Mouse (Mus musculus) heart, embryonic 13.5 days (tissue): ENCODE data around the gene Bcl6. TPM values are rescaled to one million over a fixed set of nuclear protein-coding genes. Genes with fewer than 3 reads are reported as not detected.

ENCODE experiments used
- ATAC-seq: fragments of 200-750 bp; cut with Nextera tagmentation; 2 replicates; pipeline ENCODE4 v1.8.0; 2017; ENCODE audit warnings: moderate TSS enrichment; ENCODE audit not compliant: insufficient number of reproducible peaks, low FRiP score, low TSS enrichment; ENCODE audit errors: extremely low read depth
- H3K27ac ChIP-seq: fragments of 300-500 bp; sonication (generic); replicated peaks from 2 replicates; pipeline ENCODE4 v1.5.1; 2015; ENCODE audit warnings: moderate library complexity, mild to moderate bottlenecking, inconsistent platforms
- H3K27me3 ChIP-seq: fragments of 300-500 bp; sonication (generic); replicated peaks from 2 replicates; pipeline ENCODE4 v1.6.1; 2015; ENCODE audit warnings: mild to moderate bottlenecking, inconsistent platforms
- H3K36me3 ChIP-seq: fragments of 300-500 bp; sonication (generic); 2 replicates; pipeline ENCODE4 v1.6.1; 2015; ENCODE audit warnings: mild to moderate bottlenecking, inconsistent platforms
- H3K4me1 ChIP-seq: fragments of 300-500 bp; sonication (generic); 2 replicates; pipeline ENCODE4 v1.6.1; 2015; ENCODE audit warnings: inconsistent platforms
- H3K4me2 ChIP-seq: fragments of 300-500 bp; sonication (generic); 2 replicates; pipeline ENCODE4 v1.6.1; 2015; ENCODE audit warnings: inconsistent platforms, mild to moderate bottlenecking, moderate library complexity
- H3K4me3 ChIP-seq: fragments of 300-500 bp; sonication (generic); 2 replicates; pipeline ENCODE4 v1.5.1; 2015; ENCODE audit warnings: moderate library complexity, mild to moderate bottlenecking, inconsistent platforms
- H3K9ac ChIP-seq: fragments of 300-500 bp; sonication (generic); 2 replicates; pipeline ENCODE4 v1.6.1; 2015; ENCODE audit warnings: inconsistent platforms, mild to moderate bottlenecking, moderate library complexity
- H3K9me3 ChIP-seq: fragments of 300-500 bp; sonication (generic); 2 replicates; pipeline ENCODE4 v1.6.1; 2016; ENCODE audit warnings: inconsistent platforms
- WGBS: fragments of 180-500 bp; shearing (Covaris S2); methylation state at CpG from one replicate; pipeline ENCODE4 v1.1.7; 2015; ENCODE audit warnings: mixed read lengths; 5-methylcytosine and 5-hydroxymethylcytosine counted together
- polyA plus RNA-seq: library from polyadenylated mRNA; unstranded; fragments of >200 nt; fragmentation: Nextera tagmentation; extraction: Ambion mirVana; gene quantifications from 2 replicates; pipeline ENCODE4 v1.2.1, GENCODE M21; 2015

Gene Bcl6
- polyA plus RNA-seq, 1 experiment from 2014 or later, result 0.29 TPM

DNA sequence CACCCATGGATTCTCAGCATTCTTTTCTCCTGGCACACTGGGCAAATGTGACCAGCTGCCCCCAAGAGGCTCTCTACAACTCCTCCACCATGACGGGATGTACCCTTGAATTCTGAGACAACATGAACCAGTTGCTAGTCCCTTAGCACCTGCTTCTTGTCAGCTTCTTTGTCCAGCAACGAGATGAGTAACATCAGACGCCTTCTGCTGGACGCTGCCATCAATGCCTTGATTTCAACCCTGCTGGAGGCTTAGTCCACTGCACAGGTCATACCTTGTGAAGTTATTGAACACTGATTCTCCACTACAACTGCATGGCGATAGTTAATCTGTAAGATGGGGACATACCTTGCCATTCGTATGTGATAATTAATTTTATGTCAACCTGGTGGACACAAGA, 41.0 kb downstream of the Bcl6 start:
- H3K27ac ChIP-seq, result no peak overlapping the region
- no peaks in the 10 kb centered on the region for H3K9me3 ChIP-seq
- H3K36me3 ChIP-seq, result no peaks in the 10 kb centered on the region
- no peak overlapping the region for H3K4me2 ChIP-seq
- H3K4me3 ChIP-seq, result no peak overlapping the region
- H3K9ac ChIP-seq, result no peak overlapping the region
- 0 out of 2 replicates have a peak, but pooled peaks cover 4% of the 10 kb centered on the region for H3K4me1 ChIP-seq
- ATAC-seq, result no peak
- WGBS, result 78% methylated on average over 6 of the region's 6 CpGs
- no peaks in the 10 kb centered on the region for H3K27me3 ChIP-seq

DNA sequence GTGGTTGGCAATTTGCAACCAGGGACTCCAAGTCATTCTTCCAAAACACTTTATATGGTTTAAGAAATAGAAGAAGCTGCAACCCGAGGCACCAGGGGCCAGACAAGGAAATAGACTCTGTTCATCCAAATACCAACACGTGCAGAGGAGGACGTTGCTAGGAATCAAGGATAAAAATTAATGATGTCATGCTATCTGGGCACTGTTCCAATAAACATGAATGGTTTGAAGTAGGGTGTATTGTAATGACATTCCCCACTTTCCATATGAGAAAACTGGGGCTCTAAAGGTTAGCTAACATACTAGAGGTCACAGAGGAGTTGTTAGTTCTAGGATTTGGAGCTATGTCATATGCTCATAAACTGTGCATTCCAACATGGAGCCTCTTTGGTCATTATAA, 43.9 kb downstream of the Bcl6 start:
- Histone ChIP-seq H3K27me3 (no peaks in the 10 kb centered on the region), H3K4me3 (no peak overlapping the region), H3K4me2 (no peak overlapping the region), H3K9me3 (no peaks in the 10 kb centered on the region), H3K4me1 (0 out of 2 replicates have a peak, but pooled peaks cover 4% of the 10 kb centered on the region), H3K9ac (no peak overlapping the region), H3K27ac (no peak overlapping the region), H3K36me3 (no peaks in the 10 kb centered on the region)
- no peak for ATAC-seq
- WGBS, result 25% methylated on average over 3 of the region's 3 CpGs

DNA sequence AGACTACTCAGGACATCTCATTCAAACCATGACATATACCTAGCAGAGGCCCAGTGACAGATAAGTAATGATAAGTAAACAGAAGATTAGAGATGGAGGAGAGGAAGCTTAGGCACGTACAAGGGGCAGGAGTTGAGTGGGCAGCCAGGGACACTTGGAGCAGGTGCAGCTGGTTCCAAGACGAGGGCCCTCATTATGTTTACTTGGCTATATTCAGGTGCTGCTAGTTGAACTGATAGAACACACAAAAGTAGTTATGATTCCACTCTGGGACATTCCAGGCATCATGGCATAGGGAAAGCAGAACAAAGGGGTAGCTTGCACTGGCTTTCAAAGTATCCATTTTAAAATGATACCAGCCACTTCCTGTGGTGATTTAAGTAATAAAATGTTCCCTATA, 54.3 kb downstream of the Bcl6 start:
- Histone ChIP-seq H3K4me1 (0 out of 2 replicates have a peak, but pooled peaks cover 4% of the 10 kb centered on the region), H3K4me3 (no peak overlapping the region), H3K9ac (no peak overlapping the region), H3K36me3 (no peaks in the 10 kb centered on the region), H3K9me3 (no peaks in the 10 kb centered on the region), H3K27me3 (peaks cover 8% of the 10 kb centered on the region), H3K4me2 (no peak overlapping the region), H3K27ac (no peak overlapping the region)
- WGBS, result 58% methylated on average over 2 of the region's 2 CpGs
- ATAC-seq, result no peak

DNA sequence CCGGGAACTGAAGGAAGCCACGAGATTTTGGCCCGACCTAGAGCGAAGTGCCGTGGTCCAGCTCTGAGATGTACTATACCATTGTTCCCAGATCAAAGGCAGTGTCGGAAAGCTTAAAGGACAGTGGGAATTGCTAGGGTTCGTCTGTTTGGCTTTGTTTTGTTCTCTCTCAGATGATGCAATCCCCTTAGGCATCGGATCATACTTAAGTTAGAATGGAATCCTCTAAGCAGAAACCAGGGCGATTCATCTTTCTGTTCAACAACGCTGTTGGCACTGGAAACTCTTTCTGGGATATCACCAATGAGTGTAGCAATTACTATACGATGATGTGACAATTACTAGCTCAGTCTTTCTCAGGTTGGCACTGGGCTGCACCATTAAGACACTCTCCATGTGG, 56.4 kb downstream of the Bcl6 start, which contains the start of gene Rtp2:
TSS of gene Rtp2 (minus strand) at position 101 of the 400 bp plus-strand sequence.
- peak within 1 kb of the TSS; percentile 26 for H3K4me3 ChIP-seq
- H3K4me1 ChIP-seq, result 0 out of 2 replicates have a peak, but pooled peaks cover 4% of the 10 kb centered on the region
- 83% methylated on average over 11 of the region's 11 CpGs for WGBS
- peak within 1 kb of the TSS; percentile 60 for H3K4me2 ChIP-seq
- ATAC-seq, result no peak
- no peaks in the 10 kb centered on the region for H3K9me3 ChIP-seq
- H3K27ac ChIP-seq, result no peak within 1 kb of the TSS
- H3K27me3 ChIP-seq, result peaks cover 8% of the 10 kb centered on the region
- H3K36me3 ChIP-seq, result no peaks in the 10 kb centered on the region
- peak within 1 kb of the TSS; percentile 47; the same call in 1 of the 2 replicates for H3K9ac ChIP-seq

DNA sequence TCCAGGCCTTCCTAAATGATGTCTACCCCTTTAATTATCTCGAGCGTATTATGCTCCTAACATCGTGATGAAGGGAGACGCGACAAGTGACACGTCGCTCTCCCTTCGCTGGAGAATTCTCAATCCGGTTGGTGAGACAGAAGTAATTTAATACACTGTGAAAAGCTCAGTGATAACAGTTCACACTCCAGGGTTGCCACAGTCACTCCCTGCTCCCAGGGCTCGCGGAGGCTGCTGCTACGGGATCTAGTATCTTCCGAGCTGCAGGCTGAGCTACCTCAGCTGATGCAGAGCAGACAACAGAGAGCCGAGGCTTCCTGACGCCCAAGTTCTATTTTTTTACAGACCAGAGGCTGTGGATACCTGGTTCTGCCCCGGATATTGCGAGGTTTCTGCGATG, 57.4 kb downstream of the Bcl6 start:
- ATAC-seq, result no peak
- Histone ChIP-seq H3K4me1 (0 out of 2 replicates have a peak, but pooled peaks cover 4% of the 10 kb centered on the region), H3K9ac (peak overlapping the region; percentile 47; the same call in 1 of the 2 replicates), H3K27me3 (peaks cover 8% of the 10 kb centered on the region), H3K4me2 (peak overlapping the region; percentile 60), H3K27ac (no peak overlapping the region), H3K9me3 (no peaks in the 10 kb centered on the region), H3K4me3 (peak overlapping the region; percentile 26), H3K36me3 (no peaks in the 10 kb centered on the region)
- 27% methylated on average over 18 of the region's 18 CpGs for WGBS

DNA sequence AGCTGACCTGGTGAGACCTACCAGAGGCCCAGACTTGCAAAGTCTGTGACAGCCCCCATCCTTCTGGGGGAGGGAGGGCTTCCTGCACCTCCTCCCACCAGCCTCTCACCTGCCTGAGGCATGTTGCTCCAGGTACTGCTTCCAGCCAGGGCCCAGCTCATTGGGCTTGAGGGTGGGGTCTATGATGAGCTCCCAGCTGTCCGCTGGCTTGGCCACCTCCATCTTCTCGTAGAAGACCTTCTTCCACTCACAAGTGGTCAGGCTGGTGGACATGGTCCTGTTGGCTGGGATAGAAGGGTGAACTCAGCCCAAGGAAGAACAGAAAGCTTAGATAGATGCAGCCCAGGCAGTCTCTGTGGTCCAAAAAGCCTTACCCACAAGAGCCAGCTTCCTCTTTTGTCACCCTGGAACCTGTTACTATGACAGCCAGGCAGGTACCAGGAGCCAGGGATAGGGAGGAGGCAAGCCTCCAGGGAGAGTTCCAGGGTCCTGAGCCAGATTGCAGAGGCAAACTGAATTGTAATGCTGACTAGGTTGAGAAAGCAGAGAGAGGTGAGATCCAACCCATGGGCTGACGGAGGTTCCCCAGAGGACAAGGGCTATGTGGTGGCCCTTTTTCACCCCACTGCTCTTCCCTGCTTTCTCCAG, 58.1 kb downstream of the Bcl6 start:
- H3K4me3 ChIP-seq, result no peak overlapping the region

DNA sequence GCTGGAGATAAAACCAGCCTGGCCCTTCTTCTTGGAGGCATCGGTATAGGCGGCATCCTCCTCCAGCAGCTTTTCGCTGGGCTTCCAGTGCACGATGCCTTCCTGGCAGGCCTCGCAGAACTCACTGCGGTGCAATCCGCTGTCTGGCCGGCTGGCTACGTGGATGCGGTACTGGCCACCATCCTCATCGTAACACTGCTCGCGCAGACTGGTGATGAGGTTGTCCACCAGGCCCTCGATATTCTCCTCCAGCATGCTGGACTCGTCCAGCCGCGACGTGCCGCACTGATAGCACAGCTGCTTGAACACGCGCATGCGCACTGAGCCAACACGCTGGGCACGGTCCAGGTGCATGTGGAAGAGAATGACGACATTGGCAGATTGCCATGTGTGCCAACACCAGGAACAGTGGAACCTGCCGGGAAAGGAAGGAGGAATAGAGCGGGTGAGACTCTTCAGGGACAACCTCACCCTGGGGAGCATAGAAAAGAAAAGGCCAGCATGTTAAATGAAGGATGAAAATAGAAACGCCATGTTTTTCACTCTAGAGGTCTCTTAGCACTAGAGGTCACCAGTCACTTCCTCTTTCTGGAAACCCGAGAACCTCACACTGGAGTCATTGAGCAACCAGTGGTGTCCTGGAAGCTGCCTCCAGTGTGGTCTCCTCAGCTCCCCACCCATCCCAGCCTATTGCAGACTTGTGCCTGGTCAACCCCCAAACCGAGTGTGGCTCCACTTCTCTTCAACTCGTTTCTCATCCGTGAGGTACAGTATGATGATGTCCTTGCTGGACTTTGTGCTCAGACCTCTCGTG, 61.1 kb downstream of the Bcl6 start:
- 83% methylated on average over 33 of the region's 33 CpGs for WGBS

More for the DNA sequence above, 58.1 kb downstream of the Bcl6 start:
- no peak overlapping the region for H3K9ac ChIP-seq
- H3K27ac ChIP-seq, result no peak overlapping the region
- H3K27me3 ChIP-seq, result peaks cover 8% of the 10 kb centered on the region
- H3K36me3 ChIP-seq, result no peaks in the 10 kb centered on the region
- H3K4me2 ChIP-seq, result peak overlapping the region; percentile 60; the same call in 1 of the 2 replicates
- WGBS, result 74% methylated on average over 3 of the region's 3 CpGs
- H3K9me3 ChIP-seq, result no peaks in the 10 kb centered on the region
- H3K4me1 ChIP-seq, result 0 out of 2 replicates have a peak, but pooled peaks cover 4% of the 10 kb centered on the region
- ATAC-seq, result no peak

DNA sequence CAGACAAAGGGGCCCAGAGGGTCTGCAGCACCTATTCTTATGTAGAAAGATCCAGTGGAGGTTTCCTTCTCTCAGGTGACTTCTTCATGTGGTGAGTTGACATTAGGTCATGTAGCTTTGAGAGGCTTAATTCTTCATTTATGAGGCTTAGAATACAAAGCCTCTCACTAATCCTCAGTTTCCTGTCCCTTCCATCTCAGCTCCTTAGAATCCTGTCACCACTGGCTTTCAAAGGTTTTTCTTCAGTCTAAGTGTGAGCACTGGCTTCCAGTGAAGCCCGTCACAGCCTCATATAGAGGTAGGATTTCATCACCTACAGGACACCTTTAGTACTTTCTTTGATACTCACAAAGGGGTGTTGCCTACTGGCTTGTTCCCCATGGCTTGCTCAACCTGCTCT, 65.7 kb downstream of the Bcl6 start:
- no peaks in the 10 kb centered on the region for H3K36me3 ChIP-seq
- no peak overlapping the region for H3K4me2 ChIP-seq
- no peak overlapping the region for H3K27ac ChIP-seq
- H3K9me3 ChIP-seq, result no peaks in the 10 kb centered on the region
- 86% methylated on average over 1 of the region's 1 CpGs for WGBS
- no peak overlapping the region for H3K4me3 ChIP-seq
- no peaks in the 10 kb centered on the region for H3K27me3 ChIP-seq
- no peak for ATAC-seq
- H3K9ac ChIP-seq, result no peak overlapping the region
- no peaks in the 10 kb centered on the region for H3K4me1 ChIP-seq

More for the DNA sequence above, 61.1 kb downstream of the Bcl6 start:
- 0 out of 2 replicates have a peak, but pooled peaks cover 4% of the 10 kb centered on the region for H3K4me1 ChIP-seq
- H3K4me3 ChIP-seq, result no peak overlapping the region
- no peak for ATAC-seq
- H3K9me3 ChIP-seq, result no peaks in the 10 kb centered on the region
- no peaks in the 10 kb centered on the region for H3K36me3 ChIP-seq
- no peak overlapping the region for H3K4me2 ChIP-seq
- H3K9ac ChIP-seq, result no peak overlapping the region
- H3K27me3 ChIP-seq, result peaks cover 8% of the 10 kb centered on the region
- H3K27ac ChIP-seq, result no peak overlapping the region

DNA sequence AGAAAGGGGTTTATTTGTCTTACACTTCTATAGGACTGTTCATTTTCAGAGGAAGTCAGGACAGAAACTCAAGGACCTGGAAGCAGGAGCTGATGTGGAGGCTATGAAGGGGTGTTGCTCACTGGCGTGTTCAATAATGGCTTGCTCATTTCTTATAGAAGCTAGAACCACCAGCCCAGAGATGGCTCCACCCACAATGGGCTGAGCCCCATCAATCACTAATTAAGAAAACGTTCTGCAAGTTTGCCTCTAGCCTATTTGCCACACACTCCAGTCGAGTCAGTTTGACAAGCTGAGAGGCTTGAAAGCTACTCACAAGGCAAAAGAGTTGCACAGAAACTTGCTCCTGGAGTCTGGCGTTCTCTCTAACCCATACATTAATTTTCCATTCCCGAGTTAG, 67.0 kb downstream of the Bcl6 start:
- Histone ChIP-seq H3K27ac (no peak overlapping the region), H3K27me3 (no peaks in the 10 kb centered on the region), H3K9ac (no peak overlapping the region), H3K36me3 (no peaks in the 10 kb centered on the region), H3K4me2 (no peak overlapping the region), H3K9me3 (no peaks in the 10 kb centered on the region), H3K4me3 (no peak overlapping the region), H3K4me1 (no peaks in the 10 kb centered on the region)
- ATAC-seq, result no peak
- 64% methylated on average over 5 of the region's 5 CpGs for WGBS

DNA sequence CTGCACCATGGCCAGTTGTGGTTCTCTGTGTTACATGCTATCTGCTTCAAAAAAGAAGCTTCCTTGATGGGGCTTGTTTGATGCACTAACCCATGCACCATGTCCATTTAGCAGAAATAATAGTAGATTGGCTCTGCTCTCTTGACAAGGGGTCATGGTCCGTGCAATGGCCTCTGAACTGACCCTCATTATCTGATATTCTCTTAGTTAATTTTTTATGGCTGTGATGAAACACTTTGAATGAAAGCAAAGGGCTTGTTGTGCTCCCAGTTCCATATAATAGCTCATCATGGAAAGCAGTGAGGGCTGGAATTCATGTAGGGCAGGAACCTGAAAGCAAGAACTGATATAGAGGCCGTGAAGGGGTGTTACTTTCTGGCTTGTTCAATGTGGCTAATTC, 69.2 kb downstream of the Bcl6 start:
- Histone ChIP-seq H3K27ac (no peak overlapping the region), H3K9ac (no peak overlapping the region), H3K4me2 (no peak overlapping the region), H3K27me3 (no peaks in the 10 kb centered on the region), H3K4me1 (no peaks in the 10 kb centered on the region), H3K36me3 (no peaks in the 10 kb centered on the region), H3K9me3 (no peaks in the 10 kb centered on the region), H3K4me3 (no peak overlapping the region)
- 65% methylated on average over 2 of the region's 2 CpGs for WGBS
- ATAC-seq, result no peak
